In genomic region chrX:10992211-10993004, GRCm38 (mm10) we compare ENCODE assay signal across 8 mouse cellular contexts.
A peak's percentile ranks its signal among the peaks of the same experiment; 100 is the strongest.
DNase-seq lines count a peak whose midpoint lies in the region; ATAC-seq and TF ChIP-seq lines count a peak whose summit lies in the region.

No protein-coding gene starts in this region.

- no peak overlapping the region; the same call in 1 of the 2 replicates for H3K9ac ChIP-seq in embryonic facial prominence, embryonic 13.5 days
- H3K9ac ChIP-seq in heart, embryonic 16.5 days (ENCODE audit: low read length), result peak overlapping the region; percentile 60
- H3K9ac ChIP-seq in stomach, embryonic 16.5 days (ENCODE audit: low read length), result peak overlapping the region; percentile 48; the same call in 1 of the 2 replicates

- ATAC-seq in embryonic facial prominence, embryonic 13.5 days (ENCODE audit: insufficient number of reproducible peaks, insufficient read depth, low FRiP score, low TSS enrichment, low read depth), result no peak
- peak; percentile 32; the same call in 1 of the 2 replicates for ATAC-seq in heart, embryonic 16.5 days (replicated peaks; ENCODE audit: extremely low read depth, insufficient read depth, low FRiP score)
- 0 out of 2 replicates have a peak, but pooled peaks have one; percentile 37 for ATAC-seq in stomach, embryonic 16.5 days (ENCODE audit: insufficient read depth, low FRiP score)
- ATAC-seq in granulocyte monocyte progenitor cell, adult 5-6 weeks (replicated peaks; ENCODE audit: poor library complexity, severe bottlenecking), result no peak

- WGBS in lung, adult 2 months, result 41% methylated on average over 19 of the region's 19 CpGs
- WGBS in embryonic facial prominence, embryonic 13.5 days, result 23% methylated on average over 19 of the region's 19 CpGs
- WGBS in heart, embryonic 16.5 days, result 21% methylated on average over 19 of the region's 19 CpGs
- 22% methylated on average over 19 of the region's 19 CpGs for WGBS in stomach, embryonic 16.5 days

- TF ChIP-seq CTCF in lung, adult 2 months (IDR thresholded peaks at IDR 0.05; ENCODE audit: insufficient read depth, low read length), result no peak

- DNase-seq in lung, adult 2 months, result peak; percentile 5
- DNase-seq in lung, postnatal 14 days, result no peak
- peak; percentile 37 to 46 for DNase-seq in layer of hippocampus, postnatal 10 days (ENCODE audit: low spot score in 2 of 2)
- peak; percentile 16 for DNase-seq in lung, postnatal 10 days

- 0 out of 2 replicates have a peak overlapping the region, but pooled peaks have one; percentile 11 for H3K27ac ChIP-seq in embryonic facial prominence, embryonic 13.5 days
- H3K27ac ChIP-seq in heart, embryonic 16.5 days (ENCODE audit: low read length), result 0 out of 2 replicates have a peak overlapping the region, but pooled peaks have one; percentile 5
- H3K27ac ChIP-seq in stomach, embryonic 16.5 days (ENCODE audit: low read length), result peak overlapping the region; percentile 23; the same call in 1 of the 2 replicates

- no peak overlapping the region for H3K4me3 ChIP-seq in lung, adult 2 months (replicated peaks; ENCODE audit: extremely low read depth, low read depth, low read length)
- H3K4me3 ChIP-seq in embryonic facial prominence, embryonic 13.5 days, result peak overlapping the region; percentile 13
- H3K4me3 ChIP-seq in heart, embryonic 16.5 days (ENCODE audit: low read length), result peak overlapping the region; percentile 32
- H3K4me3 ChIP-seq in stomach, embryonic 16.5 days (replicated peaks; ENCODE audit: low read length), result peak overlapping the region; percentile 16

- H3K9me3 ChIP-seq in embryonic facial prominence, embryonic 13.5 days, result no peaks in the 10 kb centered on the region
- H3K9me3 ChIP-seq in heart, embryonic 16.5 days (replicated peaks; ENCODE audit: control insufficient read depth, low read length), result no peaks in the 10 kb centered on the region
- no peaks in the 10 kb centered on the region for H3K9me3 ChIP-seq in stomach, embryonic 16.5 days (replicated peaks; ENCODE audit: control insufficient read depth, low read length)

- H3K4me2 ChIP-seq in embryonic facial prominence, embryonic 13.5 days, result peak overlapping the region; percentile 55
- H3K4me2 ChIP-seq in heart, embryonic 16.5 days (ENCODE audit: low read depth, low read length), result peak overlapping the region; percentile 66
- peak overlapping the region; percentile 43 for H3K4me2 ChIP-seq in stomach, embryonic 16.5 days (ENCODE audit: low read depth, low read length)

- no peak for TF ChIP-seq POLR2A in lung, adult 2 months (IDR thresholded peaks at IDR 0.05; ENCODE audit: borderline replicate concordance, extremely low read depth, low read depth, low read length)

- no peaks in the 10 kb centered on the region for H3K36me3 ChIP-seq in embryonic facial prominence, embryonic 13.5 days
- H3K36me3 ChIP-seq in heart, embryonic 16.5 days (ENCODE audit: control insufficient read depth, insufficient read depth), result no peaks in the 10 kb centered on the region
- no peaks in the 10 kb centered on the region for H3K36me3 ChIP-seq in stomach, embryonic 16.5 days (ENCODE audit: control insufficient read depth, insufficient read depth, low read length)

- peaks cover 46% of the 10 kb centered on the region; the same call in 1 of the 2 replicates for H3K27me3 ChIP-seq in embryonic facial prominence, embryonic 13.5 days
- no peaks in the 10 kb centered on the region for H3K27me3 ChIP-seq in heart, embryonic 16.5 days (ENCODE audit: control insufficient read depth, insufficient read depth, low read length)
- no peaks in the 10 kb centered on the region; the same call in 1 of the 2 replicates for H3K27me3 ChIP-seq in stomach, embryonic 16.5 days (ENCODE audit: control insufficient read depth, insufficient read depth, low read length)

- H3K4me1 ChIP-seq in lung, adult 2 months (ENCODE audit: control insufficient read depth, insufficient read depth, low read length), result peaks cover 6% of the 10 kb centered on the region; the same call in 1 of the 2 replicates
- H3K4me1 ChIP-seq in embryonic facial prominence, embryonic 13.5 days, result peaks cover 18% of the 10 kb centered on the region
- H3K4me1 ChIP-seq in heart, embryonic 16.5 days (ENCODE audit: control insufficient read depth, insufficient read depth, low read length), result peaks cover 3% of the 10 kb centered on the region
- peaks cover 4% of the 10 kb centered on the region; the same call in 1 of the 2 replicates for H3K4me1 ChIP-seq in stomach, embryonic 16.5 days (ENCODE audit: control insufficient read depth, insufficient read depth, low read length)

Comparison
In these comparisons a context has a peak if more than half of its experiments do, and no peak if none do; other contexts are left out.
1. ATAC-seq: peak in heart, embryonic 16.5 days (single experiment) and stomach, embryonic 16.5 days (single experiment); none in embryonic facial prominence, embryonic 13.5 days (single experiment) and granulocyte monocyte progenitor cell, adult 5-6 weeks (single experiment).
2. Peak in every context shown above with its lines, with median percentiles within 50 percentile points of each other: H3K27ac ChIP-seq and H3K4me2 ChIP-seq.